Mouse (Mus musculus) right cerebral cortex, postnatal 14 days (tissue): Measurements from ENCODE around the gene Foxd2.

Experiments
- DNase-seq: peaks from one replicate; pipeline ENCODE4 v3.0.0; 2022

Gene Foxd2

DNA sequence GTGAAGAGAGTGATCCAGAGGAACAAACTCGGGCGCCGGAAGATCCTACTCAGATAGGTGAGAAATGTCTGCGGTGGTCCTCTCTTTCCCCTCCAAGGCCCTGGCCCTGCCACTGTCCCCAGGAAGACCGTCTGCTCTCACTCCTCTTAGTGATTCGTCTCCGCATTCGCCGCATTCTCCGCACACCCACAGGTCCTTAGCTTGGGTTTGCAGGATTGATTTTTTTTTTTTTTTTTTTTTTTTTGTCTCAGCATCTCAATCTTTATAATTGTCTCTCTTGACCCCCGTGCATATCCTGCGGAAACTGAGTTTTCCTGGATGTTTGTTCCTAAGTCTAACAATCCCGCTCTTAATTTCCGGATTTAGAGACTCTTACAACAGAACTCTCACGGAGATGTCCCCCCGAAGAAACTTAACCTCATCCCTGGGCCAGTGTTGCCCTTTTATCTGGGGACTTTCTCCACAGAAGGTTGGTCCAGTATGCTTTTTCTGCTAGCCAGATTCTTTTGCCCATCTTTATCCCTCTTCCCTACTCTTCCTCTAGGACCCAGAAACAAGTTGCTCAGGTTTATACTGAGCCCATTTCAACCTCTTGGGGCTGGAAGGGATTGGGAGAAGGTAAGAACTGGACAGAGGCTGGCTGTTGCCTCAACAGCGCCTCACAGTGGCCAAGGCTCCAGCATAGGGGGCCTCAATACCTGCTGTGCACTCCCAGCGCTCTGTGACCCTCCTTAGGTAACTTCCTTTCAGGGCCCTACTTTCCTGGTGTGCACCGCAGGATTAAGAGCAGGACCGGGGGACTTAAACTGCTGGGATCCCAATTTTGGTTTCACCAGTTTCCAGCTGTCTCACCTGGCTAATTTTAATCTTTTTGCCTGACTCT is 1.2 kb upstream of the Foxd2 start:
- DNase-seq, result no peak

DNA sequence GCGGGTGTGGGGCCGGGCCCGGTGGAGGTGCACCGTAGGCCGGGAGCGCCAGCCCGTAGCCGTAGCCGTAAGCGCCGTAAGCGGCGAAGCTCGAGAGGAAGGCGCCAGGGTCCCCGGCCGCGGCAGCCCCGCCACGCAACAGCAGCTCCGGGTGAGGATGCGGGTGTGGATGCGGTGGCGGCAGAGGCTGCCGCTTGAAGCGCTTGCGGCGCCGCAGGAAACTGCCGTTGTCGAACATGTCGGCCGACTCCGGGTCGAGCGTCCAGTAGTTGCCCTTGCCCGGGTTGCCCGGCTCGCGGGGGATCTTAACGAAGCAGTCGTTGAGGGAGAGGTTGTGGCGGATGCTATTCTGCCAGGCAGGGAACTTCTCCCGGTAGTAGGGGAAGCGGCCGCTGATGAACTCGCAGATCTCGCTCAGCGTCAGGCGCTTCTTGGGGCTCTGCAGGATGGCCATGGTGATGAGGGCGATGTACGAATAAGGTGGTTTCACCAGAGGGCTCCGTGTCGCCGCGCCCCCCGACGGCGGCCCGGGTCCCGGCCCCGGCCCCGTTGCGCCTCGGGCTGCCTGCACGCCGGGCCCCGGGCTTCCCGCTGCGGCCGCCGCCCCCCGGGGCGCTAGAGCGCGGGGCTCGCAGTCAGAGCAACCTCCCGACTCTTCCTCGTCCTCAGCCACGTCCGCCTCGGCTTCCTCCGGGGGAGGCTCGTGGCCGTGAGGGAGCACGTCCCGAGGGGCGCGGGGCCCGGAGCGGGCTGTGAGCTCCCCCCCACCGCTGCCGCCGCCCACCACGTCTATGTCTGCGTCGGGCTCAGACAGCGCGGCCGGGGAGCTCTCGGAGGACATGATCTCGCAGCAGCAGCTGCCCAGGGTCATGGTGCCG is 483 bp downstream of the Foxd2 start:
- no peak for DNase-seq

DNA sequence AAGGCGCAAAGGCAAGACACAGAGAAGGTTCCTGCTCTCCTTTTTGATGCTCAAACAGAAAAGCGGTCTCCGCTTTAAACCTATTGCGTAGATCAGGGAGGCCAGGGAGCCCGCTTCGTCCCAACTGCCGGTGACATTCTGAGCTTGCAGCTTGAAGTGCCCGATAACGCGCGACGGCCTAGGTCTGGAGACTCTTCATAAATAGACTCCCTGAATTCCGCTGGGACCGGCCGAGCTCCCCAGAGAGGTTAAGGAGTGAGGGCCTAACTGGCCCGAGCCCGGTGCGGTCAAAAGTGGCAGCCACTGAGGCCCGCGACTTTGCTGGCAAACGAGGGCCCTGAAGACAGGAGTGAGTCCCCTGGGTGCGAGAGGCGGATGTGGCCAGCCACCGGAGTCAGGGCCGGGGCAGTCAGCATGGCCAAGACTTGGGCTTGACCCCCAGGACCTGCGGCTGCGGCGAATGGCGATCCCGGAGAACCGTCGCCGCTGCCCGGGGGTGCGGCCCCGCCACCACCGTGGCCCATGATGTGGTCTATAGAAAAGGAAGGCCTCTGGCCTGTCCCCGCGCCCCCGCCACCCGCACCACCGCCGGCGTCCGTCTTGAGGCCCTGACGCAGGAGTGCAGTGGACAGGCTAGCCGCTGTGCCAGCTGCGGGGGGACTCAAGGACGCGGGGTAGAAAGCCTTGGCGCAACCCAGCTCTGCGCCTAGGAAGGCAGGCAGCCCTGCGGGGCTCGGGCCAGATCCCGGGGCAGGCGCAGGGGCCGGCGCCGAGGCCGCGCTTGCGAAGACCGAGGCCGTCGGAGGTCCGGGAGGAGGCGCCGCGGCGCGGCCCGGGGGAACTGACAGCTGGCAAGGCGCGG is 1.4 kb downstream of the Foxd2 start:
- DNase-seq, result no peak

DNA sequence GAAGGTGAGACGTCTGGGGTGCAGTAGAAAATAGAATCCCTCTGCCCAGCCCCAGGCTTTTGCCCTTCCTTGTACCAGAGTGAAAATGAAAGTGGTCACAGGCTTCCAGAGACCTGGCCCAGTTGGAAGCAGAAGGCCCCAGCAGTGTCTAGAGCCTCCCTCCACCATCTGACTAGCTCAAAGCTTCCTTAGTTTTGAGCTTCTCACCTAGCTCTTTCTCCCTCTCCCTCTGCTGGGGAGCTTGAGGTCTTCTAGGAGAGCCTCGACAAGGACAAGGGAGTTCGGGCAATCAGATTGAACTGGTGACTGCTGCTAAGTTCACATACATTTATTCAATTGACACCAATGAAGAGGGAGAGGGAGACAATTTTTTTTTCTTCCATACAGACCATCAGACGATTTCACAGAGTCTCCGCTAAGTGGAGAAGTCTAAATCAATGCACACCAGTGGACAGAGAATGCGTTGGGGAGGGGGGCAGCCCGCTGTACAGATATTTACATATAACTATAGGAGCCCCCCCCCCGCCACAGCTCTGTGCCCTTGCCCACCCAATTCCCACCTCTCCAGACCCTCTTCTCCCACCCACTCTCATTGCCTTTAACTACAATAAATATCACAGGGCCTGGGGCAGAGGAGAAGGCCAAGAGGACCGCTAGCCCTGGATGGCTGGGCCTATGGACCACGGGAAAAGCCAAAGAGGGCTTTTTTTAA is 2.5 kb downstream of the Foxd2 start:
- no peak for DNase-seq

DNA sequence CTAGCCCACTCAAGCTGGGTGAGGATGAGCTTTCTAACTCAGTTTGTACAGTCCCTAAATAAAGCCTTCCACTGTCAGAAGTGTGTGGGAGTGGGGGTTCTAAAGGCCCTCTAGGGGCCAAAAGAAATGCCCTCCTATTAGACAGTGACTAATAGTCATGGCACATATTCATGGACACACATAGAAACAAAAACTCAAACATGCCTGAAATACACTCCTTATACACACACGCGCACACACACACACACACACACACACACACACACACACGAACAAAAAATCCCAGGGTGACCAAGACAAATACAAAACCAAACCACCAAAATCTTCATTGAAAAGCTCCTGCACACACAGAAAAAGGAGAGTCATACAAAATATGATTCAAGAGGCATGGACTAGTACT is 3.2 kb downstream of the Foxd2 start:
- no peak for DNase-seq

DNA sequence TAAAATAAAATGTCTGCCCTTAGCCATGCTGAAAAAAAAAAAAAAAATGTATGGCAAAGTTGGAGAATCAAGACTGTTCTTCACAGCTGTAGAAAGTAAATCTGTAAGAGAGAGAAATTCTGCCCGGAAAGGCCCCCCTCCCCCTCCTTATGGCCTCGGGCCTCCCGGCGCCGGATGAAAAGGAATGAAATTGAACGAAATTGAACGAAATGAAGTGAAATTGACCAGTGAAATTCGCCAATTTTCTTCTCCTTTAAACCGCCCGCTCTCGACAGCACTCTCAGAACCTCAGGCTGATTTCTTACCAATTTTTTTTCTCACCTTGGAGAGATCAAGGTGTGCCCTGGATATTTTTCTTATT is 5.3 kb downstream of the Foxd2 start:
- no peak for DNase-seq

DNA sequence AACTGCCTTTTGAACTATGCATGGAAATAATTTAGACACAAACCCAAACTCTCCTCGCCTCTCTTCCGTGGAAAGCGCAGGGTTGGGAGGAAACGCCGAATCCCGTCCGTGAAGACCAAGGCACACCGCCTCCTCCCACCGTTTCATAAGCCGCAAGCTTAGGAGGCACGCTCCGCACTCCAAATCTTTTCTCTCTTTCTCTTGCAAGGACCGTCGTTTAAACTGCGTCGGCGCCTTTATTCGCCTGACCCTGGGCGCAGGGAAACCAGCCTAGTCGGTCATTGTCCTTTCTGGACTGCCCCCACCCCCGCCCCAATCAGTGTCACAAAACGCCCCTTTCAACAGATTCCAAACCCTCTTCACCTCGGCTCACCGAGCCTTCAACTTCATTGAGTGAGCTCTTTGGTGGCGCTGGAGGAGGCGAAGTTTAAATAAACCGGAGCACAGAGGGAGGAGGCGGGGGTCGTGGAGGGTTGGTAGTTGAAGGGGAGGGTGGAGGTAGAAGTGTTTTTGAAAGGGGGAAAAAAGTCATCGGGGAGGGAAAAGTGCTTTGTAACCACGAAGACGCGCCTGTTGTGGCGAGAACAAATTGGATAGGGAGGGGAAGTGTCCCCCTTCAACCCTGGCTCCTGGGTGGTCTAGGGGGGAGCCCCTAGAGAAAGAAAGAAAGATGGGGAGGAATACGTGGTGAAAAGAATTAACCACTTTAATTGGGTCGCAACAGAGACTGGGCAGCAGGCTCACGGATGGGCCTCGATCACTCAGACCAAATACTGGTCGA is 5.8 kb downstream of the Foxd2 start:
- no peak for DNase-seq

DNA sequence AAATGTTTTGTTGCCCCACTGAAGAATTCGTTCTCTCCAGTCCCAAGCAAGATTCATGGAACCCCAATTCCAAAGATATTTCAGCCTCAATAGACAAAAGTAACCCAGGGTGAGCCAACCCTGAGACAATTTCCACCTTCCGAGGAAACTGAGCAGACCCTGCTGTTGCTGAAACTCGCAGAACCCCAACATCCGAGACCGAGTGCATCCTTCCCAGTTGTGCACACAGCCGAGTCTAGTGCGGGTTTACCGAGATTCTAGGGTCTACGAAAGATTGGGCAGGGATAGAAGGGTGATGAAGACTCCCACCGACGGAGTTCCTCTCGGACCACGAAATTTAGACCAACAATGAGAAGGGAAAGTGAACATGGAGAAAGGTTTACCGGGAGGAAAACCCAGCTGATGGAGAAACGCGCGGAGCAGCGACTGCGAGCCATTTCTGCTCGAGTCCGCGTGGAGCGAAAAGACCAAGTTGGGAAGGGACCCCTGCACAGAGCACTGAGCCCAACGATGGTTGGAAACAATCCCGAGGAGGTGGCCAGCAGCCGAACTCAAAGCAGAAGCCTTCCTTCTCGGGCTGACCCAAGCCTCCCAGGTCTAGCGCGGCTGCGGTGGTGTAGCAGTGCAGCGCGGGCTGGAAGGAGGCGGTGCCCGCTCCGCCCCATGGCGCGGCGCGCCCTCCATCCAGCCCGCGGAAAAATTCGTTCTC is 6.9 kb downstream of the Foxd2 start:
- DNase-seq, result no peak

DNA sequence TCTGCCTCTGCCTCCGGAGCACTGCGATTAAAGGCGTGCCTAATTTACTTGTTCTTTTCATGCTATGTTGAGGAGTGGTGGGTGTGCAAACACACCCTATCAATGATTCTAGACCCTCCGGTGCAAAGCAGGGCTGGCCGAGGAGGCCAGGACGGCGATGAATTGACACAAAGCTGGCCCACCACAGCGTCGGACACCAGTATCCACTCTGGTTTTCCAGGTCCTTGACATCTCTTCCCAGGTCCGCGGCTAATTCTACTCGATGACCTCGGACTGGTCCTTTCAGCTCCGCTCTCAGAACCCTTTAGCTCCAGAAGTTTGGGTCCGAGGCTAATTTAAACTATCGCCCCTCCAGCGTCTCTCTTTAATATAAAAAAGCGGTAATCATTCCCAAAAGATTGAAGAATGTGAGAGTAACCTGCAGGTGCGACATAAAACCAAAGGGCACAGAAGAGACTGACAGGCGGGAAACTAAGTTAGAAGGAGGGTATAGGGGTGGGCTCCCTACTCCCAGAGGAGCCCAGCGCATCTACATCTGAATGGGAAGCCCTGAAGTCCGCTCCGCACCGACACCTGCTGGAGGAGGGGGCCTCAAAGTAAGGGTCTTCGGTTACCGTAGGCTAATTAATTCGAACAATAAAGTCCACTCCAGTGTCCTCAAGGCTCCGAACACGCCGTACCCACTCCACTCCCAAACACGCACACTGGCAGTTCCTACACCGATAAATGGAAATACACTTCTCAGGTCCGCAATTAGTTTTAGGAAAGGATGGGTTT is 7.6 kb downstream of the Foxd2 start:
- no peak for DNase-seq

DNA sequence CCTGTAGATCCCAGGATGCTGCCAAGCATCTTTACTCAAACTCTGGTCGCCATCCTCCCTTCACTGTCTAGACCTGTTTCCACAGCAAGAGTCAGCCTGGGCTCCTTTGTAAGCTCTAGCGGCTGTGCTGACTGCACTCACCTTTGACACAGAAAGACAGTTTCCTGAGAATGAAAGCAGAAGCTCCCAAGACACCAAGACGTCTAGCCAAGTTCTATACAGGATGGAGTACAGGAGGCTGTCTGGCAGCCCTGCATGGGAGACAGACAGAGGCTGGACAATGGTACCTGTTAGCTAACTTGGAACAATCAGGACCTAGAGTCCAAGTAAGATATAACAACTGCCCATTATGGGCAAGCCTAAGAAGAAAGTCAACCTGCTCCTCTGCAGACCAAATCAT is 8.8 kb downstream of the Foxd2 start:
- DNase-seq, result no peak

DNA sequence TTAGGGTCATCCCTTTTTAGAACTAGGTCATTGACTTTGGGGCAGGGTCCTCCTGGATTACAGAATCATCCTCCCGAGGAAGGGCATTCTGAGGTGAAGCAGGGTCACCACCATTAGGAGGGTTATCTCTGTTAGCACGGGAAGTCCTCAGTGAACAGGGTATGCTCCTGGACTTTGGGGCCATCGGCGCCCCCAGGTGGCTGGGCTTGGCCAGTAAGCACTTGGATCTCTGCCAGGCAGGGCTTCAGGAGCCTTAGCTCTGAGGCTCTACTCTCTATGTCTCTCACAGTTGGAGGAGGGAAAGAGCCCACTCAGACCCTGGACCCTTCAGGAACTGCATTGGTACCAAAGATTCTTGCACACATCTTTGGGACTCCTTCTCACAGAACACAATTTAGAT is 10.8 kb downstream of the Foxd2 start:
- DNase-seq, result no peak

DNA sequence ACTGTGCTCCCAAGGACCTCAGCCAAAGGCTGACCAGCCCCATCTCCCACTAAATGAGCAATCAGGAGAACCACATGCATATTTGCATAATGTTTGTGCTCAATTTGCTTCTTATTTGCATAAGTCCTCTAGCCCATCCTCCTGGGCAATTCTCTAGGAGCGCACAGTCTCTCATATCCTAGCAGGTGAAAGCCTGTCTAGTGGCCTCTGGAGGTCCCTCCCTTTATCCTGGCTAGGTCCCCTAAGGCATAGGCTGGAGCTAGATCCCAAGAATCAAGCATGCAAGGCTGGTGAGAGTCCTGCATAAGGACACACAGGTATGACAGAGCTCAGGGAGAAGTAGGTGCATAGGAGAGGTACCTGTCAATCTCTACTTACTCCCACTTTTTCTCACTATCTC is 26.4 kb downstream of the Foxd2 start:
- DNase-seq, result no peak

DNA sequence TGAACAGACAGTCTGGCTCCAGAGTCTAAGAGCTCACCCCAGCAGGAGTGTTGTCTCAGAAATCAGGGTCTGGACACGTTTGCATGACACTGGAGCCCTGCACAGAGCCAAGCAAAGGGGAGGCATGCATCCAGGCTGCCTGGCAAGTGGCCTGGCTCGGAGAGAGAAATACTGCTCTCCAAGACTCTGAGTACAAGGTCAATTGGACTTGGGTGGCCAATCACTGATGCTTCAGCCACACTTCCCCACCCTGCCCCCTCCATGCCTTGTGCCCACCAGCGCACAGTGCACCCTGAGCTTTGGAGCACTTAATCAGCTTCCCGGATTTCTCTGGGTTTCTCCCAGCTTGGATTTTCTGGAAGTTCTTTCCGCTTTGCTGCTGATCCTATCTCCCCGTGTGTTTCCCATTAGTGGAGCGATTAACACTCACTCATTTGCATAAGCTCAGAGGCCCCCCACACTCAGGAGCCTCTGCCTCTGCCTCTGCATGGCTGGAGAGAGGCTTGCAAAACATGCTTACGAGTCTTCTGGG is 32.2 kb downstream of the Foxd2 start:
- no peak for DNase-seq

DNA sequence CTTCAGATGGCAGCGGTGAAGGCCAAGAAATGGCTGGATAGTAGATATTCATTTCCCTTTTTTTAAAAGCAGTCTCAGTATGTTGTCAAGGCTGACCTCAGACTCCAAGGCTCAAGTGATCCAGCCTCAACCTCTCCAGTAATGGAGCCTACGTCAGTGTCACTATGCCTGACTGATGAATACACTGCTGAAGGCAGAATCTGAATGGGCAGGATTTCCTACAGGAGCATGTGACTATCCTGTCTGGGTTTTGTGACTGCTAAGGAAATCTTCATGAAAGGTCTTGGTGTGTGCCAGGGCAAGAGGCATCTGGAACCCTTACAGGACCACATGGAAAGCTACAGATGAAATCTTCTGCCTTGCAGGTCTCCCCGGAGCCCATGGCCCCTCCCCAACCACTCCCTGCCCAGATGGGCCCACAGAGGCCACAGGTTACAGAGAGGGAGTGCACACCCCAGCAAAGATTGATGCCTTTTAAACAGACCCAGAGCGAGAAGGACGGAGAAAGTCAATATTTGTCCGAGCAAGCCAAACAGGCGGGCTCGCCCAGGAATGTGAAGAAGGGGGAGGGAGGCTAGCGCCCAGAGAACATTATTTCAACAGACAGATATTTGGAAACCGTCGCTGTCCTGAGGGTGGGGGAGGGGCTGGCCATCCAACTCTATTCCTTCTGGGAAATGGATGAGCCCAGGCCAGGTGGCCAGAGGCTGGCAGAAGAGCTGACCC is 38.7 kb downstream of the Foxd2 start:
- DNase-seq, result no peak

DNA sequence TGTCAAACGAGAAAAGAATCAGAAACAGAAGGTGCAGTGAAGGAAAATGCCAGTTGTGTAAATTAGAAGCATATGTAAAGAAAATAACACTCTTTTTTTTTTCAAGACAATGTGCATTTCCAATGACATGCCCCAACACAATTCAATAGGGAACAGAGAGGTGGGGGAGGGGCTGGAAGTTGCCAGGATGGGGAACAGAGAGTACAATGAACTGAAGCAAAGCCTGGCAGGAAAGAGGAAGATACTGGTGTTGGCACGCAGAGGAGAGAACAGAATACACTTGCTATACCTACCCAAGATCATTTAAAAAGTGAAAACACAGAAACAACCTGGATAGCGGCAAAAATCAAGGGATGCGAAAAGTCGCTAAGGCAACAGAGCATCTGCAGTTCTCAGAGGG is 45.5 kb downstream of the Foxd2 start:
- no peak for DNase-seq

DNA sequence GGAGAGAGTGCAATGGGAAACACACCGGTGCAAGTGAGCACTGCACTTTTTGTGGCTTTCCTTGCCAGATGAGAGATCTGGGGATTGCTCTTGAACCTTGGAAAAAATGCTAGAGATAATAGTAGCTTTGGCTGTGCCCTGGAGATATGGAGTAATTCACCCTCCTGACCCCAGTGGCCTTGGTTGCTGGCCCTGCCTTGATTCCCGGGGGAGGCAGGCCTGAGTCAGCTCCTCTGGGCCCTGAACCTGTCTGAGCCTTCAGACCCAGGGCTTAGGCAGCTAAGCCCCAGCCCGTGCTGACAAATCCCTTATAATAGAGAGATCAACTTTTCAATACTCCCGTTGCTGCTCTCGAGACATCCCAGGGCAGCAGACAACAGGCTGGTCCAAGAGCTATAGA is 50.2 kb downstream of the Foxd2 start:
- DNase-seq, result no peak
